Mouse (Mus musculus): ENCODE results near the gene Wdr31.
"Not testable (repeated sequence)": the region's sequence is repeated elsewhere in the genome, so short reads cannot be mapped to it uniquely, and the experiment has no call there.

Wdr31 gene

DNA sequence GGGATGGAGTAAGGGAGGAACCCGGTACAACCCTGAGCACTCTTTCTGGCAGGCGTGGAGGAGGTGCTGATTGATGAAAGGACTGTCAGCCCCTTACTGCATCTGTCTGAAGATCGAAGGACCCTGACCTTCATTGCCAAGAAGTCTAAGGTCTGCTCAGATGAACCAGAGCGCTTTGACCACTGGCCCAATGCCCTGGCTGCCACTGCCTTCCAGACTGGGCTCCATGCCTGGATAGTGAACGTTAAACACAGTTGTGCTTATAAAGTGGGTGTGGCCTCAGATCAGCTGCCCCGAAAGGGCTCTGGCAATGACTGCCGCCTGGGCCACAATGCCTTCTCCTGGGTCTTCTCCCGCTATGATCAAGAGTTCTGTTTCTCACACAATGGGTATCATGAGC lies 25.2 kb upstream of the Wdr31 start:
- DNase-seq (ENCODE audit: low spot score in 2 of 2) = no peak

DNA sequence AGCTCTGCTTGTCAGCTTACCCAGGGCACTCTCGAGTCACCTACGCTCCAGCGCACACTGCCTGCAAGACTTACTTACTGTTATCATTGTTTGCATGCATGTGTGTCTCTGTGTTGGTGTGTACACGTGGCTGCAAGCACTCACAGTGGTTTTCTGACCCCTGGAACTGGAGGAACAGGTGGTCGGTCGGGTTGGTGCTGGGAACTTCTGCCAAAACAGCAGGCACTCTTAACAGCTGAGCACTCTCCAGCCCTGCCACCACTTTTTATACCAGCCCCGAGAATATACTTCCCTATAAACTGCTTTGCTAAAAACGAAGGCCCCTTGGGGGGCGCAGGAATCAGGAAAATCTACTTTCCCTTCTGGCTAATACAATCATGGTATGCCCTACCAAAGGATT lies 23.5 kb upstream of the Wdr31 start:
- no peak for DNase-seq (ENCODE audit: low spot score in 2 of 2)

GRCm38 (mm10) chr4:62492682-62493081 lies 22.0 kb upstream of the Wdr31 start:
- no peak for DNase-seq (ENCODE audit: low spot score in 2 of 2)

GRCm38 (mm10) chr4:62487914-62488313 lies 17.2 kb upstream of the Wdr31 start:
- DNase-seq (ENCODE audit: low spot score in 2 of 2) = no peak

DNA sequence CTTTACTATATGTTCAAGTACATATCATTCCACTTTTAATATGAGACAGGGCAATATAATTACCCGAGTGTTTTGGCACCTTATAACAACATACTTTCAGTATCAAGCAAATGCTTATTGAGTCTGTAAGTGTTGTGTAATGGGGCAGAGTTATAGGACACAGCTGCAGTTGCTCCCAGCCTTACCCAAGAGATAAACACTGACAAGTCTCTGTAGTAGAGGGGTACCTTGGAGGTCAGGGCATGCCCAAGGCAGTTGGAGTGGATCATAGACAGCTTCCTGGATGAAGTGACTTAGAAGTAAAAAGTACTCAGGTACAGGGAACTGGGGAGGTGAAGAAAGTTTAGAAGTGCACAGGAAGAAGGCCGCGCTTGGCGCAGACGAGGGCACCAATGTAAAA lies 16.5 kb upstream of the Wdr31 start:
- DNase-seq (ENCODE audit: low spot score in 2 of 2) = no peak

DNA sequence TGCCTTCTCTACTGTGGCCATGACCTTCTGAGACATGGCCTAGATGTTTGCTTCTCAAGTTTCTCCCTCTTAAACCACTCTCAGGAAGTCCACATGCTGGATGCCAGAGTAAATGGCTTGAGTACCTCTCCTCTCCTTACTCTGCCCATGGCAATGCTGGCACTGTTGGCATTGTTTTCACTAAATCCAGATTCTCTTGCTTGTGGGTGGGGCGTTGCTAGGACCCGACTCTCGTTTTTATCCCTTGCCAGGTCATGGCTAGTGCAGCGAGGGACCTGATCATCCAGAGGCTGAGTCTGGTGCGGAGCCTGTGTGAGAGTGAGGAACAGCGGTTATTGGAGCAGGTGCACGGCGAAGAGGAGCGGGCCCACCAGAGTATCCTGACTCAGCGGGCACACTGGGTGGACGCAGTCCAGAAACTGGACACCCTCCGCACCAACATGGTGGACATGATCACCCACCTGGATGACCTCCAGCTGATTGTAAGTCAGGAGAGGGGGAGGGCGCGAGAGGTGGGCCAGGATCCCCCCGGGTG lies 15.5 kb upstream of the Wdr31 start:
- DNase-seq (ENCODE audit: low spot score in 2 of 2) = no peak

DNA sequence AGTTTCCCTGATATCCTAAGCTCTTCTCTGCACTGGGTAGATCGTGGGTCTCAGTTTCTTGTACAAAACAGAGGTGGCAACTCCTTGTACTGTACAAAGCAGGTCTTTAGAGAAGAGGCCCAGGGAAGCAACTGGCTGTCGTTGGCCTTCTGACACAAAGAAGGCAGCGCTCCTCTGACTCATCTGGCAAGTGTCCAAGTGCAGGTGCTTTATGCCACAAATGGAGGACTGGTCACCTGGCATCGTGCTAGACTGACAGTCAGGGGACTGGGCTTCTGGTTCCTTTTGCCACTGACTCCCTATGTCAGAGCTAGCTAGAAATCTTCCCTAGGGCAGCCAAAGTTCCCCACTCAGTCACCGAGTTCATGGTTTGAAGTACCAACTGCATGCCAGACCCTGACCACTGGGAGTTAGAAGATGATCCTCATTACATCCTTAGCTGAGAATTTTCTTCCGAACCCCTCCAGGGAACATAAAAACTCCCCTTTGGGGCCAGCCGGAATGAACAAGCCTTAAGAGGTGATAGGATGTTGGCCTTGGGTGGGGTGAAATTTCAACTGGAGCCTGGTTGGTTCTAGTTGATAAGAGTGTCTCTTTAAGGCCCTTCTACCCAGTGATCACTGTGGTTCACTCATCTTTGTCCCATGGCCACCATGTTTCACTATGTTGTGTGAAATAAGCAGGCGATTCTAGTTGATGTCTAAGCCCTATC lies 14.9 kb upstream of the Wdr31 start:
- no peak for DNase-seq (ENCODE audit: low spot score in 2 of 2)

GRCm38 (mm10) chr4:62484928-62485327 lies 14.2 kb upstream of the Wdr31 start:
- no peak for DNase-seq (ENCODE audit: low spot score in 2 of 2)

DNA sequence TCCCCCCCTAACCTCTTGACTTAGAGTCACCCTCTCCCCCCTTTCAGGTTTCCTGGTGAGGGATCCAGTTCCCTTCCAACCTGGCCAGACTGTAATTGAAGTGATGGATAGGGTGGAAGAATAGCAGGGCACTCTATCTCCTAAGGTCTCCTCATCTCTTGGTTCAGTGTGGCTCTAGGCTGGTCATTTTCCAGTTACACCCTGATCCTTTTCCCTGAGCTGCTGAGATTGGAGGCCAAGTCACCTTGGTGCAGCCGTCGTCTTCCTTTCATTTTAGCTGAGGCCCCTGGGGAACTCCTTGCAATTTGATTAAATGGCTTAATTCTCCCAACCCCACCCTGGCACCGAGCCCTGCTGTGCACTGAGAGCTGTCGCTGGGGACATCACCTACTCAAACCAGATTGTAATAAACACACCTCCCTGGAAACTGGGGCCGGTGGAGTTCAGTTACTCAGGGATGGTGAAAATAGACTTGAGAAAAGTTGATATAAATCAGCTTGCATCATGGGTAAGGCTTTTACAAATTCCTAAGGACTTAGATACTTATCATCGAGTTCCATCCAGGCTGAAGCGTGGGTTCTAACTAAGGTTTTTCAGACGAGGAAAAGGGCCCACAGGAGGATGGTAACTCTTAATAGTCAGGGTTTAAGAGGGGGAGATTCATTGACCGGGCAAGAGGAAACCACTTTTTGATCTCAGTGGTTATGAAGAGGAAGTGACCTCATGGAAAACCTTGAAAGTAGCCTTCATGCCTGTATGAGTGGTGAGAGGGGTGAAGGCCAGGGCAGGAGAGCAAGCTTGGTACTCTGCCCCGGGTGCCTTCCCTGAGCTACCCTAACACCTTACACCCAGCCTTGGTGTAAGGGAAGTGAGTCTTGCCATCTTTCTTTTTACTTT lies 10.3 kb upstream of the Wdr31 start:
- DNase-seq (ENCODE audit: low spot score in 2 of 2) = no peak

- no peak for DNase-seq (ENCODE audit: low spot score in 2 of 2)
Observed at GRCm38 (mm10) chr4:62479937-62480708, 9.4 kb upstream of the Wdr31 start, which contains the start of gene Bspry. Bspry (plus strand) TSS chr4:62480053.

- DNase-seq (ENCODE audit: low spot score in 2 of 2) = not testable (repeated sequence)
Observed at GRCm38 (mm10) chr4:62479593-62479936, 8.9 kb upstream of the Wdr31 start.

GRCm38 (mm10) chr4:62477542-62478244 lies 7.0 kb upstream of the Wdr31 start:
- no peak for DNase-seq (ENCODE audit: low spot score in 2 of 2)

GRCm38 (mm10) chr4:62475793-62476192 lies 5.1 kb upstream of the Wdr31 start:
- DNase-seq (ENCODE audit: low spot score in 2 of 2) = no peak

- no peak for DNase-seq (ENCODE audit: low spot score in 2 of 2)
Observed at GRCm38 (mm10) chr4:62475131-62475530, 4.4 kb upstream of the Wdr31 start.

- DNase-seq (ENCODE audit: low spot score in 2 of 2) = no peak
Observed at GRCm38 (mm10) chr4:62472071-62472470, 1.4 kb upstream of the Wdr31 start.

- DNase-seq (ENCODE audit: low spot score in 2 of 2) = no peak
Observed at GRCm38 (mm10) chr4:62468158-62468557, 2.5 kb downstream of the Wdr31 start.

GRCm38 (mm10) chr4:62463124-62463523 lies 7.6 kb downstream of the Wdr31 start:
- no peak for DNase-seq (ENCODE audit: low spot score in 2 of 2)

GRCm38 (mm10) chr4:62460348-62460747 lies 10.3 kb downstream of the Wdr31 start:
- DNase-seq (ENCODE audit: low spot score in 2 of 2) = no peak

GRCm38 (mm10) chr4:62459081-62459480 lies 11.6 kb downstream of the Wdr31 start:
- peak; percentile 20 to 26 for DNase-seq (ENCODE audit: low spot score in 2 of 2)

- peak in 1 of 2 experiments; percentile 29 for DNase-seq (ENCODE audit: low spot score in 2 of 2)
Observed at GRCm38 (mm10) chr4:62454995-62455394, 15.7 kb downstream of the Wdr31 start.

- no peak for DNase-seq (ENCODE audit: low spot score in 2 of 2)
Observed at GRCm38 (mm10) chr4:62440986-62441385, 29.7 kb downstream of the Wdr31 start.

Data from frontal cortex, postnatal 14 days (tissue).